Mouse (Mus musculus) gastrocnemius, postnatal 14 days (tissue): Measurements from ENCODE around the gene Fbxo5. TPM values are rescaled to one million over a fixed set of nuclear protein-coding genes. Genes with fewer than 3 reads are reported as not detected.
A peak's percentile ranks its signal among the peaks of the same experiment; 100 is the strongest.

ENCODE experiments used
- DNase-seq: peaks from one replicate; pipeline ENCODE4 v3.0.0; 2021; ENCODE audit warnings: mixed read lengths
- intact Hi-C: fragments of 180-260 bp; cut with DNase I; formaldehyde crosslinking; loops from one replicate; pipeline ENCODE4 v1.15.1; 2025; ENCODE audit warnings: low total_unique reads
- long read RNA-seq, 2 experiments: library from polyadenylated mRNA; stranded (forward); transcript quantifications; one replicate each; pipeline ENCODE4 v2.0.0; 2021
- total RNA-seq, 2 experiments: library from RNA; stranded (reverse); gene quantifications; 2 replicates each; pipeline ENCODE4 v1.2.3; 2021

Fbxo5 gene
- total RNA-seq, result 1 to 10 TPM; 2.1 to 2.7 TPM
- long read RNA-seq, experiment 1, partial matches to known transcripts, result 1 of 4 reads
- long read RNA-seq, experiment 1, other reads (novel, unspliced or antisense), result 0 of 4 reads
- long read RNA-seq, experiment 2, partial matches to known transcripts, result 0 of 4 reads
- long read RNA-seq, experiment 2, other reads (novel, unspliced or antisense), result 0 of 4 reads

- peak; percentile 99 for DNase-seq
- intact Hi-C loops, result no loop called here
Measured at GRCm38 (mm10) chr10:5805243-5805730, at the start of gene Fbxo5. Fbxo5 (minus strand) TSS chr10:5805600.

- intact Hi-C loops, result no loop called here
- no peak for DNase-seq
Measured at GRCm38 (mm10) chr10:5853290-5853868, 48.0 kb upstream of the Fbxo5 start.

GRCm38 (mm10) chr10:5846939-5847338 is 41.5 kb upstream of the Fbxo5 start:
- intact Hi-C loops, result no loop called here
- DNase-seq, result no peak

- intact Hi-C loops, result no loop called here
- peak; percentile 18 for DNase-seq
Measured at GRCm38 (mm10) chr10:5841369-5841768, 36.0 kb upstream of the Fbxo5 start.

GRCm38 (mm10) chr10:5826336-5827025 is 21.1 kb upstream of the Fbxo5 start:
- intact Hi-C loops, result no loop called here
- DNase-seq, result no peak

GRCm38 (mm10) chr10:5824779-5825178 is 19.4 kb upstream of the Fbxo5 start:
- intact Hi-C loops, result no loop called here
- no peak for DNase-seq

- intact Hi-C loops, result no loop called here
- peak; percentile 97 for DNase-seq
Measured at GRCm38 (mm10) chr10:5823740-5824491, 18.5 kb upstream of the Fbxo5 start, which contains the start of gene Mtrf1l. Mtrf1l (minus strand) TSS chr10:5823910.

GRCm38 (mm10) chr10:5823291-5823739 is 17.9 kb upstream of the Fbxo5 start:
- no peak for DNase-seq
- intact Hi-C loops, result no loop called here

- intact Hi-C loops, result no loop called here
- DNase-seq, result no peak
Measured at GRCm38 (mm10) chr10:5818772-5819171, 13.4 kb upstream of the Fbxo5 start.

- intact Hi-C loops, result no loop called here
- no peak for DNase-seq
Measured at GRCm38 (mm10) chr10:5815968-5816367, 10.6 kb upstream of the Fbxo5 start.

- no peak for DNase-seq
- intact Hi-C loops, result no loop called here
Measured at GRCm38 (mm10) chr10:5813724-5814123, 8.3 kb upstream of the Fbxo5 start.

GRCm38 (mm10) chr10:5807683-5808082 is 2.3 kb upstream of the Fbxo5 start:
- no peak for DNase-seq
- intact Hi-C loops, result no loop called here

GRCm38 (mm10) chr10:5806996-5807395 is 1.6 kb upstream of the Fbxo5 start:
- intact Hi-C loops, result no loop called here
- no peak for DNase-seq

- DNase-seq, result no peak
- intact Hi-C loops, result no loop called here
Measured at GRCm38 (mm10) chr10:5806416-5806815, 1.0 kb upstream of the Fbxo5 start.

GRCm38 (mm10) chr10:5805731-5806307 is 419 bp upstream of the Fbxo5 start:
- peak; percentile 98 for DNase-seq
- intact Hi-C loops, result no loop called here

- intact Hi-C loops, result no loop called here
- DNase-seq, result peak; percentile 7
Measured at GRCm38 (mm10) chr10:5804691-5805156, 676 bp downstream of the Fbxo5 start.

- intact Hi-C loops, result no loop called here
Measured at GRCm38 (mm10) chr10:5803739-5804138, 1.7 kb downstream of the Fbxo5 start.

GRCm38 (mm10) chr10:5802866-5803265 is 2.5 kb downstream of the Fbxo5 start:
- intact Hi-C loops, result no loop called here
- DNase-seq, result no peak

More at GRCm38 (mm10) chr10:5803739-5804138, 1.7 kb downstream of the Fbxo5 start:
- no peak for DNase-seq

GRCm38 (mm10) chr10:5800490-5800889 is 4.9 kb downstream of the Fbxo5 start:
- no peak for DNase-seq
- intact Hi-C loops, result no loop called here
